Mouse (Mus musculus) frontal cortex, adult 2 months (tissue): ENCODE results near the gene Add2. TPM values are rescaled to one million over a fixed set of nuclear protein-coding genes. Genes with fewer than 3 reads are reported as not detected.

Experiments
- DNase-seq, 2 experiments: peaks; one replicate each; pipeline ENCODE4 v3.0.0; 2022; ENCODE audit warnings: low spot score in 1 of 2; ENCODE audit errors: extremely low spot score in 1 of 2
- polyA plus RNA-seq: library from polyadenylated mRNA; depleted of rRNA; stranded (reverse); fragments of >200 nt; gene quantifications from 2 replicates; pipeline ENCODE4 v1.2.3, GENCODE M21; 2012

Gene Add2
- polyA plus RNA-seq, 1 experiment, result 108 TPM

GRCm38 (mm10) chr6:86077880-86078279 is 49.4 kb downstream of the Add2 start:
- DNase-seq, result no peak

- DNase-seq, result no peak
Measured at GRCm38 (mm10) chr6:86078361-86079010, 50.0 kb downstream of the Add2 start.

- no peak for DNase-seq
Measured at GRCm38 (mm10) chr6:86079323-86079722, 50.8 kb downstream of the Add2 start.

GRCm38 (mm10) chr6:86085518-86085917 is 57.0 kb downstream of the Add2 start:
- DNase-seq, result peak in 1 of 2 experiments; percentile 81

- DNase-seq, result peak; percentile 92 to 94
Measured at GRCm38 (mm10) chr6:86086851-86087571, 58.5 kb downstream of the Add2 start.

- DNase-seq, result peak in 1 of 2 experiments; percentile 69
Measured at GRCm38 (mm10) chr6:86087813-86088212, 59.3 kb downstream of the Add2 start.

GRCm38 (mm10) chr6:86094202-86094838 is 65.8 kb downstream of the Add2 start:
- no peak for DNase-seq

GRCm38 (mm10) chr6:86095518-86095917 is 67.0 kb downstream of the Add2 start:
- DNase-seq, result no peak

GRCm38 (mm10) chr6:86096733-86097132 is 68.3 kb downstream of the Add2 start:
- DNase-seq, result peak in 1 of 2 experiments; percentile 46

- peak in 1 of 2 experiments; percentile 44 for DNase-seq
Measured at GRCm38 (mm10) chr6:86097155-86097554, 68.7 kb downstream of the Add2 start.

- DNase-seq, result peak in 1 of 2 experiments; percentile 36
Measured at GRCm38 (mm10) chr6:86099003-86099402, 70.5 kb downstream of the Add2 start.

GRCm38 (mm10) chr6:86101451-86101850 is 73.0 kb downstream of the Add2 start:
- DNase-seq, result no peak

GRCm38 (mm10) chr6:86102874-86103273 is 74.4 kb downstream of the Add2 start:
- peak; percentile 86 for DNase-seq

- DNase-seq, result no peak
Measured at GRCm38 (mm10) chr6:86103614-86104013, 75.1 kb downstream of the Add2 start.

- no peak for DNase-seq
Measured at GRCm38 (mm10) chr6:86104719-86105118, 76.2 kb downstream of the Add2 start.

- DNase-seq, result no peak
Measured at GRCm38 (mm10) chr6:86106045-86106444, 77.6 kb downstream of the Add2 start.

GRCm38 (mm10) chr6:86107101-86107500 is 78.6 kb downstream of the Add2 start:
- DNase-seq, result no peak

GRCm38 (mm10) chr6:86115843-86116242 is 87.4 kb downstream of the Add2 start:
- DNase-seq, result peak; percentile 46 to 69

- DNase-seq, result no peak
Measured at GRCm38 (mm10) chr6:86123057-86123456, 94.6 kb downstream of the Add2 start.

- DNase-seq, result no peak
Measured at GRCm38 (mm10) chr6:86125761-86126160, 97.3 kb downstream of the Add2 start.

GRCm38 (mm10) chr6:86126953-86127581 is 98.6 kb downstream of the Add2 start:
- DNase-seq, result peak in 1 of 2 experiments; percentile 76
